Mouse (Mus musculus) lung, postnatal 4 days (tissue): ENCODE measurements around the gene Gapvd1.
A peak's percentile ranks its signal among the peaks of the same experiment; 100 is the strongest.
"Not testable (repeated sequence)": the region's sequence is repeated elsewhere in the genome, so short reads cannot be mapped to it uniquely, and the experiment has no call there.

Experiments used
- DNase-seq, 2 experiments: peaks; one replicate each; pipeline ENCODE4 v3.0.0; 2021

Gene Gapvd1

GRCm38 (mm10) chr2:34771368-34772226 lies 16.6 kb upstream of the Gapvd1 start, which contains the start of gene Hspa5:
TSS of gene Hspa5 (plus strand) at chr2:34771970.
- DNase-seq = peak; percentile 99 to 100

GRCm38 (mm10) chr2:34770951-34771350 lies 15.9 kb upstream of the Gapvd1 start:
- no peak for DNase-seq

- DNase-seq = no peak
Observed at GRCm38 (mm10) chr2:34770049-34770448, 15.0 kb upstream of the Gapvd1 start.

- DNase-seq = no peak
Observed at GRCm38 (mm10) chr2:34764801-34765200, 9.8 kb upstream of the Gapvd1 start.

- DNase-seq = no peak
Observed at GRCm38 (mm10) chr2:34762872-34763271, 7.8 kb upstream of the Gapvd1 start.

- no peak for DNase-seq
Observed at GRCm38 (mm10) chr2:34762174-34762573, 7.1 kb upstream of the Gapvd1 start.

- DNase-seq = not testable (repeated sequence)
Observed at GRCm38 (mm10) chr2:34761272-34761671, 6.2 kb upstream of the Gapvd1 start.

GRCm38 (mm10) chr2:34757341-34757740 lies 2.3 kb upstream of the Gapvd1 start:
- DNase-seq = no peak

- peak; percentile 92 to 94 for DNase-seq
Observed at GRCm38 (mm10) chr2:34753811-34754550, 1.1 kb downstream of the Gapvd1 start.

- no peak for DNase-seq
Observed at GRCm38 (mm10) chr2:34750245-34750644, 4.8 kb downstream of the Gapvd1 start.

GRCm38 (mm10) chr2:34748479-34748878 lies 6.6 kb downstream of the Gapvd1 start:
- no peak for DNase-seq

GRCm38 (mm10) chr2:34745673-34746072 lies 9.4 kb downstream of the Gapvd1 start:
- no peak for DNase-seq

- no peak for DNase-seq
Observed at GRCm38 (mm10) chr2:34744476-34744875, 10.6 kb downstream of the Gapvd1 start.

- no peak for DNase-seq
Observed at GRCm38 (mm10) chr2:34742675-34743074, 12.4 kb downstream of the Gapvd1 start.

- DNase-seq = no peak
Observed at GRCm38 (mm10) chr2:34741390-34742159, 13.5 kb downstream of the Gapvd1 start.

GRCm38 (mm10) chr2:34739684-34740391 lies 15.2 kb downstream of the Gapvd1 start:
- no peak for DNase-seq

- no peak for DNase-seq
Observed at GRCm38 (mm10) chr2:34737911-34738310, 17.1 kb downstream of the Gapvd1 start.

- no peak for DNase-seq
Observed at GRCm38 (mm10) chr2:34736626-34737025, 18.4 kb downstream of the Gapvd1 start.

- no peak for DNase-seq
Observed at GRCm38 (mm10) chr2:34727045-34727728, 27.8 kb downstream of the Gapvd1 start.

- no peak for DNase-seq
Observed at GRCm38 (mm10) chr2:34725269-34725668, 29.8 kb downstream of the Gapvd1 start.

- DNase-seq = no peak
Observed at GRCm38 (mm10) chr2:34718196-34718595, 36.8 kb downstream of the Gapvd1 start.

GRCm38 (mm10) chr2:34711904-34712303 lies 43.1 kb downstream of the Gapvd1 start:
- no peak for DNase-seq
